Mouse (Mus musculus): Measurements from ENCODE around the gene Pou4f2.

Pou4f2 gene

DNA sequence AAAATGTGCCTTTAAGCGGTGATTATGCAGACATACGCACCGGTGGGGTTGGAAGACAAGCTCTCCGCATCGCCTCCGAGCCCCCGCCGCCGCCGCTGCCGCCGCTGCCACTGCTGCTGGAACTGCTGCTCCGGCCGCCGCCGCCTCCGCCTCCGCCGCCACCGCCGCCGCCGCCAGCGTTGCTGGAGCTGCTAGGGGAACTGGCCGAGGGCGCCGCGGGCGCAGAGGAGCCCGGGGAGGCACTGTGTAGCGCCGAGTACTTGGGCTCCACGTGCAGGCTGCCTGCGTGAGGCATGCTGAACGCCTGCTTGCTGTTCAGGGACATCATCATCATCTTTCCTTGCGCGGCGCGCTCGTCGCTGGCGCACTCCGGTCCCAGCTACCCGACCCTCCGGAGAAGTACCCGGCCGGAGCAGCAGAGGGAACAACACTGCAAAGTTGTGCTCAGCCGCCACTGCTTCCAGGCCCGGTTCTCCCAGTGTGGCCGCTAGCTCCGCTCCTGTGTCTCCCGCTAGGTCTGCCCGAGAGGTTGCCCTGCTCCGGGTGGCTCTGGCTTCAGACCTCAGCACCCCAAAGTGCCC lies at the start of gene Pou4f2:
TSS of gene Pou4f2 (minus strand) at position 575 of the 581 bp plus-strand sequence.
- DNase-seq (ENCODE audit: low spot score in 2 of 2), result no peak

GRCm38 (mm10) chr8:78477051-78477829 lies 40.8 kb upstream of the Pou4f2 start:
- DNase-seq (ENCODE audit: low spot score in 2 of 2), result no peak

DNA sequence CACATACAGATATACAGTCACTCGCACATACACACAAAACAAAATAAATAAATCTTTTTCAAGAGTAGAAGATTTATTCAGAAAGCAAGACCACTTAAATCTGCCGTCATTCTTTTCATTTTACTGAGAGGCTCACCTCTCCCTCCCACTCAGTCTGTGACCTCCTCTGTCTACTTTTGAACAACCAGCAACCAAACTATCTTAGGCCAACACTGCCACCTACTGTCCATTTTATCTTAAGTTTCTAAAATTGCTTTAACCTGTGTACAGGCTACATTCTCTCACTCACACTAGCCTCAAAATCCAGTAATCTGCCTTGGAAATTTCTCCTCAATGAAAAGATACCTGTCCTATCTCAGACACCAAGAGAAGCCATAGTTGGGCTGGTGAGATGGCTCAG lies 31.4 kb upstream of the Pou4f2 start:
- DNase-seq (ENCODE audit: low spot score in 2 of 2), result no peak

- no peak for DNase-seq (ENCODE audit: low spot score in 2 of 2)
These were observed 27.5 kb upstream of the Pou4f2 start for GRCm38 (mm10) chr8:78463941-78464340.

DNA sequence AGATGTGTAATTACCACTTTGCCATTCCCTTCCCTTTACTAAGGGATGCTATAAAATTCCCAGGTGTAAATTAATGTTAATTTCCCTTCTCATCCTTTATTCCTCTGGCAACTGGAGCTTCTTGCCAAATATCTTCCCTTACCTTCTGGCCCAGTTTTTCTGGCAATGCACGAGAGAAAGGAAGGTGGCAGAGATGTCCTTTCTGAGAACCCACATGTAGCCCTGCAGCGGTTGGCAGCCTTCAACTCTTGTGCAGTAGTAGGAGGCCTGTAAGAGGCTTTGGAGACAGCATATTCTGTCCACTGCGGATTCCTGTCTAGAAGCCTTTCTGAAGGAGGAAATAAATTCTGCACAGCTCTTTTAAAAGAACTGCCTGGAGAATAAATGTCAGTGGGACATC lies 20.0 kb upstream of the Pou4f2 start:
- DNase-seq (ENCODE audit: low spot score in 2 of 2), result no peak

DNA sequence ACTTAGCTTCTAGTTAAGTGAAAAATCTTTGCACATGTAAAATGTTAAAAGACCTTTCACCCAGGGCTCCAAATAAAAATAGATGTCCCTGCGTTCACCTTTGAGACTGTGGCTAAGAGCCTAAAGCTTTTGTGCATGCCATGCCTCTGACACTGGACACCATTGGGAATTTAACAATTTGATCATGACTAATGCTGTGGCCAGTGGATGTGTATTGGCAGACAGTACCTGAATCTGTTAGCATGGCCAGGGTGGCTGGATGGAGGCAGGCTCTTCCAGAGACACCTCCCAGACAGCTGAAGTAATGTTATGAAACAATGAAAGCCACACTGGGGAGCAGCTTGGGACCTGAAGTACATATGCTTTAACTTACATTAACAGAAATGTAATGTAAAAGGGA lies 6.3 kb upstream of the Pou4f2 start:
- no peak for DNase-seq (ENCODE audit: low spot score in 2 of 2)

DNA sequence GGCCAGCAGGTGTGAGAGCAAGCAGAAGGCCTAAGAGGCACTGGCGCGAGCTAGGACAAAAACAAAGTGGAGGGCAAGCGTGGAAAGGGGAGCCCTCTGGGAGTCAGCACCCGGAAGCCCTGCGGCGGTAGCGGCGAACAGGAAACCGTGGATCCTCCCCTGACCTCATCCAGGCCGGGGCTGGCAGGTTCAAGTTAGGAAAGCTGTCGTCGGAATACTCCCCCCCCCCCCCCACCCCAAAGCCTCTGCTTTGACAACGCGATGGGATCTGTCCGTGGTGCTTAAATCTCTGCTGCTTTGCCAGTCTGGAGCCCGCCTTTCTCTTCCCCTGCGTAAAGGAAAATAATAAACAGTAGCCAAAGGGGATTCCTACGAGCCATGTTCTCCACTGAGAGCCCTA lies 1.7 kb upstream of the Pou4f2 start:
- no peak for DNase-seq (ENCODE audit: low spot score in 2 of 2)

DNA sequence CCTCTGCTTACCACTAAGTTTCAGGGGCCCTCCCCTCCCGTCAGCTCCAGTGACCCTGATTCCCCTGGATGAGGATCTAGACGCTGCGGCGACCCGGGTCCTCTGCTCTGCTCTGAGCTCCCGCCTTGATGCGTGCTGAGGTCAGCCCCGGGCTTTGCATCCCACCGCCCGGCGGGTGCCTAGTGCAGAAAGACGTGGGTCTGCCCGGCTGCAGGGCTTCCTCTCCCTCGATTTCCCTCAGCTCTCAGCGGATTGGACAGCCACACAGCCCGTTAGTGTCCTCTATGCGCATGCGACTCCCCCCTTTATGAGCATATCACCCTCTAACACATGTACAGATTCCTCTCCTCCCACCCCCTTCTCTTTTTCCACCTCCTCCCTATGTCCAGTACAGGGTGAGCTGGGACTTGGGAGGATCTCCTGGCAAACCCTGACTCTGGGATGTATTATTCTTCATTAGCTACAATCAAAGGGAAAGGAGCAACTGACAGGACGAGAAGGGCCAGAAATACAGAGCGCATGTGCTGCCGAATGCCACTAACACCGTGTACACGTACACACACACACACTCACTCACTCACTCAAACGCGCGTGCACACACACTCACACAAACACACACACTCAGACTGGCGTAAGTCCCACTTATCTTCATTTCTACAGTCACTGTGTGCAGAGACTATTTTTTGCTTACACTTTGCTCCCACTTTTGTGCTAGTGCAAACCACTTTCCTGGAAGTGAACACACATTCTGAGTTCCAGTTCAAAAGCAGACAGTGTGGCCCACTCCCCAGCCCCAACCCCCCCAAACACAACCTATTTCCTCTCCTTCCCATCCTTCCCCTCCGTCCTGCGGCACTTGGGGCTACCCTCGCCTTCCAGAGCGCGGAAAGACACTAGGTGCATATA lies 948 bp upstream of the Pou4f2 start:
- no peak for DNase-seq (ENCODE audit: low spot score in 2 of 2)

DNA sequence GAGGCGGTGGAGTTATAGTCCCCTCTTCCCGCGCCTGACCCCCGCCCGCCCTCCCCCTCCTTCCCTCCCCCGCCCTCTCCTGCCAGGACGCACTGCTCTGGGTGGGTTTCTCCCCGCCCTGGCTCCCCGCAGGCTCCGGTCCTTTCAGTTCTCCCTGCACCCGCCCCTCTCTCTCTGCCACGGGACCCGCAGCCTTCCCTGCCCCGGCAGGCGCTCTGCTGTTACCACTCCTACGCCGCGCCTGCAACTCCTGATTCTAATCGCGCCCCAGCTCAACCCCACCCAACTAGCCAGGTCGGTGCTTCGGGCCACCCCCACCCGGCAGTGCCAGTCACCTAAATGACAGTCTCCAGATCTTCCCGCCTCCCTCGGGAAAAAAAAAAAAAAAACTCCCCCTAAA lies 216 bp upstream of the Pou4f2 start:
- no peak for DNase-seq (ENCODE audit: low spot score in 2 of 2)

DNA sequence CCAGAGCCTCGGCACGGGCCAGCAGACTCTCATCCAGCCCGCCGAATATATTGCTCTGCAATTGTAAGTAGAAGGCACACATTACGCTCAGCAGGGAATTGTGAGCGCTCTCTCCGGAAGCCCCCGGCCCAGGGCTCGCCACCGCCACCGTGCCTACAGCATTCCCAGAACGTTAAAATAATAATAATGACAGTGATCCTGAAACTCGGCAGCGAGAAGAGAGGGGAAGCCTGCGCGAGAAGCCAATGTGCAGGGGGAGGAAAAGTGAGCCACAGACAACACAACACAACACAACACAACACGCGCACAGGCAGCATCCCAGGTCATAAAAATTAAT lies 853 bp downstream of the Pou4f2 start:
- no peak for DNase-seq (ENCODE audit: low spot score in 2 of 2)

- DNase-seq (ENCODE audit: low spot score in 2 of 2), result no peak
These were observed 1.4 kb downstream of the Pou4f2 start for GRCm38 (mm10) chr8:78434823-78435623.

GRCm38 (mm10) chr8:78434340-78434739 lies 2.1 kb downstream of the Pou4f2 start:
- DNase-seq (ENCODE audit: low spot score in 2 of 2), result no peak

DNA sequence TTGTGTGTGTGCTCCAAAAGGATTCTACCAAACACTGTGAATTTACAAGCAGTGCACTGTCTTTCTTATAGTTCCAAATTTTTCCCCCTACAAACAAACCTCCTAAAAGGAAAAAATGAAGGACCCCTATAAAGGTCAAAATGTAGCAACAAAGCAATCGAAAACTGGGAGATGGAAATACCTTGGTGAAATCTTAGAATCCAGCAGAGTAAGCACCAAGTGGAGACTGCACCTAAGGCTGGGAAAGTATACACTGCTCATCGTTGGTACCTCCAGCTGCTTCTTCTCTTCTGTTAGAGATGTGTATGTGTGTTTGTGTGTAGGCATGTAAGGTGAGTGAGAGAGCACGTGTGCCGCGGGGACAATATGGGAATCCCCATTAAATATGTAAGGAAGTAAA lies 3.1 kb downstream of the Pou4f2 start:
- DNase-seq (ENCODE audit: low spot score in 2 of 2), result no peak

- no peak for DNase-seq (ENCODE audit: low spot score in 2 of 2)
These were observed 4.0 kb downstream of the Pou4f2 start for GRCm38 (mm10) chr8:78432451-78432850.

- no peak for DNase-seq (ENCODE audit: low spot score in 2 of 2)
These were observed 5.1 kb downstream of the Pou4f2 start for GRCm38 (mm10) chr8:78431356-78431755.

DNA sequence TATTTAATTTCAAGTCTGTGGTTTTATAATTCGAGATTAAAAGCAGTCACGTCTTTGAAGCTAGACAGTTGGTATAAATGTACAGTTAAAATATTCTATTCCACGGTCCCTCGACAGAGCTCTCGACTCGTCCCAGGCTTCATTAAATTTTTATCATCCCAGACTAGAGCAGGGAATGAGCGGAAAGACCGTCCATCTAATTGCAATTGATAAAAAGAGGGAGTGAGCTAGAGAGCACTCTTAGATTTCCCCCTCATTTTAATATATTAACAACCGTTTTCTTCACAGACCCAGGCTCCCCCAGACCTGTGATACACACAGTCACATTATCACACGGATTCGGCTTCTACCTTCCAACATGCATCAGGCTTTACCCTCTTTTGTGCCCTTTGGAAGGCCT lies 8.3 kb downstream of the Pou4f2 start:
- DNase-seq (ENCODE audit: low spot score in 2 of 2), result no peak

GRCm38 (mm10) chr8:78427769-78428130 lies 8.7 kb downstream of the Pou4f2 start:
- DNase-seq (ENCODE audit: low spot score in 2 of 2), result no peak

GRCm38 (mm10) chr8:78426875-78427768 lies 9.3 kb downstream of the Pou4f2 start:
- DNase-seq (ENCODE audit: low spot score in 2 of 2), result no peak

- DNase-seq (ENCODE audit: low spot score in 2 of 2), result no peak
These were observed 10.0 kb downstream of the Pou4f2 start for GRCm38 (mm10) chr8:78426455-78426854.

DNA sequence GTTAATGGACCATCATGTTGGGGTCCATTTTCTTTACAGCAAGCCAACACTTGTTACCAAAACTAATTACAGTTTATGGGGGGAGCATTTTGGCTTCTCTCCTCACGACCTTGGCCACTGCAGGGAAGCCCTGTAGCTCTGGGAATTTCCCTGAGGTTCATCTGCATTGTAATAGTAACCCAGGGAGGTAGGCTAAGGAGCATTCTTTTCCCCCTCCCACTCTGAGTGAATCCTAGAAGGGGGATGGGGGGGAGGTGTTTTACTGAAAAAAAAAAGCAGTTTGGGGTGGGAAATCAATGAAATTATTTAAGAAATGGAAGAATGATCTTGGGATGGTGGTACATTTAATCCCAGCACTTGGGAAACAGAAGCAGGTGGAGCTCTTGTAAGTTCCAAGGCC lies 12.5 kb downstream of the Pou4f2 start:
- DNase-seq (ENCODE audit: low spot score in 2 of 2), result no peak

DNA sequence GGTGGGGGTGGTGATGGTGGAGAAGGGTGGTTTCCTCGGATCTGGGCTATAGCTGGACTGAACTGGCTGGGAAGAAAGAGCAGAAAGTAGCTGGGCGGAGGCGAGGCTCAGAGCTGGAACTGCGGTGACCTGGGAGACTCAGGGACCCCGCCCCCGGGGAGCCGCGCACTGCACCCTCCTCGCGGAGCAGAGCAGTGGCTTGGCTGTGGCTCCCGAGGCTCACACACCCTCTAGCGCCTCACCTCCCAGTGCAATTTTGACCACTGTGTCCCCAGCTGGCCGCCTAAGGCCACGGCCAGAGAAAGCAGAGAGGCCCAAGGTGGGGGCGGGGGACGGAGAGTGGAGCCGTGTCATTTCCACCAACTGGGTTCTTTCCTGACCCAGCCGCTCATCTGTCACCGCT lies 16.3 kb downstream of the Pou4f2 start:
- DNase-seq (ENCODE audit: low spot score in 2 of 2), result no peak
